Mouse (Mus musculus): ENCODE measurements at regions not wholly inside any gene's neighbourhood (a gene's known extent, or its start where the extent isn't known, plus 50 kb on each side); places are given as distances from the start of the nearest gene placed in this dataset.
"Not testable (repeated sequence)": the region's sequence is repeated elsewhere in the genome, so short reads cannot be mapped to it uniquely, and the experiment has no call there.

DNA sequence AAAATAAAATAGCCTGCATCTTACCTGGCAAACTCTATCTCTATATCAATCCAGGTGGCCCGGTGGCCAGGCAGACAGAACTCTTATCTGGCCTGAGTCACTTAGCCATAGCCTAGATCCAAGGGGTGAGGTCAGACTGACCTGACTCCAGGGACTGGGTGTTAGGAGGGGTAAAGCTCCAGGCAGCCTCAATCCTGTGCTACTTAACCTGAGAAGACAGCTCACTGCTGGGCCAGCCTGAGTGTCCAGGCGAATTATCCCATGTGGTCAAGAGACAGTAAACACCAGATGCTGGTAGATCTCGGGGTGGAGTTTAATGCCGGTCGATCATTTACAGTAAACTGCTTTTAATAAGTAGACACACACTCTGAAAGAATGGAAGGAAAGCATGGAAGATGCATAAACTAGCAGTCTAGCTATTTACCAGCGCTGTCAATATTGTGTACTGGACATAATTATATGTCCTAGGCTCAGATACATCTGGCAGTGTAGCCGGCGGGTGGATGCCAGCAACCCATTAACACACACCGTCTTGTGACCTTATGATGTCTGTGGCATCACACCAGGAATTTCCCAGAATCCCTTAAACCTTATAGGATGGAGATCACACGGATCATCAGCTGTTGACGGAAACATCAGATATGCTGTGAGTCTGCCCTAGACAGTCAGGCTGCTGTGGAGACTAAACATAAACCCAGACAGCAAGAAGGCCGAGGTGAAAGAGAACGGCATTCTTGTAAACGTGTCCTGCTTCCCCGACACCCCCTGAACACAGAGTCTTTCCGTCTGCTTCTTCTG, 153.9 kb upstream of the Ubl3 start:
- no peak for DNase-seq (ENCODE audit: low spot score in 2 of 2)

DNA sequence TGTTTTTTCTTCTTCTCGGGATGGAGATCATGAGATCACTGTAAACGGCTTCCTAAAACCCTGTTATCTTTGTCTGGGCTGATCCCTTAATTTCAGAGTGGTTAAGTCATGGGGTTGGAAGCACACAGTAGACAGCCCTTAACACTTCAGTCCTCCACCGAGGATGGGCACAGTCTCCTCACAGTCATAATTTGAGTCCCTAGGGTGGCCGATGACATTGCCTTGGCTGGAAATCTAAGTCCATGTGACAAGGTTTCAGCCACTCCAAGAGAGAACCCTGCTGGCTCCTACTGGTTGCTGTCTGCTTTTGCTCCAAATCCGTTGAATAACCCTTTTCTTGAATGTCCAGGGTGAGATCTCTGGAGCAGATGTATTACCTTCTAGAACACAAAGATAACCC, 152.2 kb upstream of the Ubl3 start:
- DNase-seq (ENCODE audit: low spot score in 2 of 2): no peak

DNA sequence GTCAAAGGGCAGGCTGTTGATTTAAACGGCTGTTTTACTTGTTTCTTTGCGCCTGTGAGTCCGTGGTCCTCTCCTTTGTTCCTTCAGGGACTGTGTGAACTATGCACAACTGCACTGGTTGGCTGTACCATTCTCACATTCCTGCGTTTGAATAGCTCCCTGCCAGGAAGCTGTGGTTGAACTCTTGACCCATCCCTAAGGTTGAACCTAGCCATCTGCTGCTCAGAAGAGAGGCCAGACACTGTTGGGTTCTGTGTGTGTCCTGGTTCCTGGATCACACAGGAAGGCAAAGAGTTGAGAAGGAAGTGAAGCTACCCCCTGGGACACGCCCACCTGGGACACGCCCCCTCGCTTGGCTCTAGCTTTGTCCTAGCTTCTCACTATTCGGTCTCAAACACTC, 149.3 kb upstream of the Ubl3 start:
- DNase-seq (ENCODE audit: low spot score in 2 of 2): no peak

GRCm38 (mm10) chr5:148701001-148701400, 148.4 kb upstream of the Ubl3 start:
- no peak for DNase-seq (ENCODE audit: low spot score in 2 of 2)

GRCm38 (mm10) chr5:148700240-148700639, 147.7 kb upstream of the Ubl3 start:
- no peak for DNase-seq (ENCODE audit: low spot score in 2 of 2)

- no peak for DNase-seq (ENCODE audit: low spot score in 2 of 2)
Measured at GRCm38 (mm10) chr5:148697631-148698368, 145.2 kb upstream of the Ubl3 start.

DNA sequence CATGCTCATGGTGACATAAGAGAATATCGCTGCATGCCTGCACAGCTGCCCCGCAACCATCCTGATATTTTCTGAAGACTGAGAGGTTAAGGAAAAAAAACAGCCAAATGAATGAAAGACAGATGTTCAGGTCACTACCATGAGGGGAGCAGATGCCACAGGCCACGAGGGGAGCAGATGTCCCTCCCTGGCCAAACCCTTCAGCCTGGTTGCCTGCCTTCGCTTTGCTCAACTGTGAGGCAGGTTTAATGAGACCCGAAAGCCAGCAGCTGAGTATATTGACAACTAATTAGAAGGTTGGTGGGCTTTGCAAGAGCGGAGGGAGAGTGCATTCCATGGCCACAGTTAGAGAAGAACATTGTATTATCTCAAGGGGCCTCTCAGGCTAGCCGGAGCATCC, 141.8 kb upstream of the Ubl3 start:
- no peak for DNase-seq (ENCODE audit: low spot score in 2 of 2)

DNA sequence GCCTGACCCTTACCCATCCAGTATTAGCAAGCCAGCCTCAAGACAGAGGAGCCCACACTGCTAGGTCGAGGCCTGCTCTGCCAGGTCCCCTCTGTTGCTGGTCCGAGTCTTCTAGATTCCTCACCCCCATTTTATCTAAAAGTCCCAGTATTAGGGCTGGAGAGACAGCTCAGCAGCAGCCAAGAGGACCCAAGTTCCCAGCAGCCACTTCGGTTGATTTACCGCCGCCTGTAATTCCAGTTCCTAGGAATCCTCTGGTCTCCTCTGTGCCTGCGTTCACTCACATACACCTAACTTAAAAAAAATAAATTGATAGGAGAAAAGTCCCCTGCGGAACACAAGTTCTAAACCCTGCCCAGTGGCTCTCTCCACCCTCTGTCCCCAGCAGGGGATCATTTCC, 138.9 kb upstream of the Ubl3 start:
- DNase-seq (ENCODE audit: low spot score in 2 of 2): no peak

DNA sequence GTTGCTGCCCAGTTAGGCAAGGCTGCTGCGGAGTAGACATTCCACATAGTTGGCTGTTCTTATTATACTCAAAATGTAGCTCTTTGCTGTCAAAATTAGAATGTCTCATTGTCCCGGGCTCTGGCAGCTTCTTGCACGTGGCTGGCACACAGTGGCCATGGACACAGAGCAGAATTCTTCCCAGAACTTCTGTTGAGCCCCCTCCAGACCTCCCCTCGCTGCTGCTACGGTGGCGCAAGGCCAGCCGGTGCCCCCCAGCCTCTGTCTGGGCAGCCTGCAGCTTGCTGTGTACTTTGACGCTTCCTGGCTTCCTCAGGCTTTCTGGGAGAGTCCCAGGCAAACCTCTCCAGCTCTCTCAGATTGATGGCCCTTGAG, 138.2 kb upstream of the Ubl3 start:
- no peak for DNase-seq (ENCODE audit: low spot score in 2 of 2)

DNA sequence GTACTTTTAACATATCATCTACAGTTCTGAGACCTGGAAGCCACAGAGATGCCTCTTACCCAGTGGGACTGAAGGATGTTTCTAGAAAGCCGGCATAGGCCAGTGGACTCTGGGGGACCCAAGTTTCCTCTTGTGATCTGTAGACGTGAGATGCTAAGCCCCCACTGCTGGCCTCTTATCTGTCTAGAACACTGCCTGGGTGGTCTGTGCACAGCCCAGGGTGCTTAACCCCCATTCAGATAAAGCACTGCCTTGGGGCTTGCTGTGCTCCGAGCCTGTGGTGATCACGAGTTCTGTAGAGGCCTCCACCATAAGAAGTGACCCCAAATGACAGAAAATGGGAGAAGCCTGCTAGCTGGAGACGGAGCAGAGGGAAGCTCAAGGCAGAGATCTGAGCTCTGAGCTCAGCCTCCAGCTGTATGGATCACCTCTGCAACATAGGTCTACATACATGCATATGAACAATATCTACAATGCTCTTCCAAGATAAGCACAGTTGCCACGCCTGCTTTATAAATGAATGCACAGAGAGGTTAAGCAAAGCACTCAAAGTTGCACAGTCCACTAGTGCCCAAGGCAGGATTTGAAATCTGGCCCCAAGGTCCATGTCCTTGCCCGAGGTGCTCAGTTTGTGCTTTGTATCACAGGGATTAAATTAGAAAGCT, 137.7 kb upstream of the Ubl3 start:
- no peak for DNase-seq (ENCODE audit: low spot score in 2 of 2)

DNA sequence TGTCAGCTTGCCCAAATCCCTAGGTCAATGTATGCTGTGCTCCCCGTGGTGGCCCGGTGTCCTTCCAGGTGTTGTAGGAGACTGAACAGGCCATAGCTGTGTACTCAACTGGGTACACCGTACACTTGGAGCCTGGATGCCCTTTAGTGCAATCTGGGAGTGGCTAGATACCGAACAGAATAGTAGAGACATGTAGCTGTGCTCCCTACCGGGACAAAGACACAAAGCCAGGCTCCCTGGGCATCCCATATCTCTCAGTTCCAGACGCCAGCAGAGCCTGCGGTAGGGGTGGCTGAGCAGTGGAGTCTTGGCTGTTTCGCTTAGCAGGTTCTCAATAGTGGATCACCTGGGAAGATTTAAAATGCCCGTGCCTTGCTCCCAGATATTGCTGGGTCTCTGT, 136.7 kb upstream of the Ubl3 start:
- no peak for DNase-seq (ENCODE audit: low spot score in 2 of 2)

- no peak for DNase-seq (ENCODE audit: low spot score in 2 of 2)
Measured at GRCm38 (mm10) chr5:148688501-148688900, 135.9 kb upstream of the Ubl3 start.

- DNase-seq (ENCODE audit: low spot score in 2 of 2): no peak
Measured at GRCm38 (mm10) chr5:148687827-148688226, 135.2 kb upstream of the Ubl3 start.

GRCm38 (mm10) chr5:148684216-148684615, 131.6 kb upstream of the Ubl3 start:
- DNase-seq (ENCODE audit: low spot score in 2 of 2): no peak

DNA sequence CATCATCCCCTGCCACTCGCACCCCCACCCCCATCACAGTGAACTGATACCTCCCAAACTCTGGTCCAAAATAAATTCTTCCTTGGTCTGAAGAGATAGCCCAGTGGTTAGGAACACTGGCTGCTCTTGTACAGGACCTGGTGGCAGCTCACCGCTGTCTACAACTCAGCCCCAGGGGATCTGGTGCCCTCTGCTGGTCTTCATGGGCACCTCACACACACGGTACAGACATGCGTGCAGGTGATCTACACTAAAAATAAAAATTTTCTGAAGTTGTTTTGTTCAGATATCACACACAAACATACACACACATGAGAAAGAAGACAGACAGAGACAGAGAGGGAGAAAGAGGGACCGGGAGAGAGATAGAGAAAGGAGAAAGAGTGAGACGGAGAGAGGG, 130.0 kb upstream of the Ubl3 start:
- no peak for DNase-seq (ENCODE audit: low spot score in 2 of 2)

DNA sequence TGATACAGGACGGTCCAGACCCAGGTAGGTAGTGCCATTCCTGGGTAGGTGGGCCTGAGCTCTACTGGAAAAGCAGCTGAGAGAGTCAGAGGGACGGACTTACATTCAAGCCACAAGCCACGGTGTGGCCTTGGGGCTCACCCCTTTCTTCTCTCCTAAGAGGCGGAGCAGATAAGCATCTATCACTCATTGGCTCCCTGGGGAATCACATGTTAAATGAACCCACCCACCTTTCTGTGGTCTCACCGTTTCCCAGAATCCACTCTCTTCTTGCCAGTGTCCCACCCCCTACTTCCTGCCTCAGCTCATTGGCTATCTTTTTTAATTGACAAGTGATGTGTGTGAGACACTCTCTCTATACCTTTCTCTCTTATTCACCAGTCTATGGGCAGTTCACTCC, 127.8 kb upstream of the Ubl3 start:
- DNase-seq (ENCODE audit: low spot score in 2 of 2): no peak

DNA sequence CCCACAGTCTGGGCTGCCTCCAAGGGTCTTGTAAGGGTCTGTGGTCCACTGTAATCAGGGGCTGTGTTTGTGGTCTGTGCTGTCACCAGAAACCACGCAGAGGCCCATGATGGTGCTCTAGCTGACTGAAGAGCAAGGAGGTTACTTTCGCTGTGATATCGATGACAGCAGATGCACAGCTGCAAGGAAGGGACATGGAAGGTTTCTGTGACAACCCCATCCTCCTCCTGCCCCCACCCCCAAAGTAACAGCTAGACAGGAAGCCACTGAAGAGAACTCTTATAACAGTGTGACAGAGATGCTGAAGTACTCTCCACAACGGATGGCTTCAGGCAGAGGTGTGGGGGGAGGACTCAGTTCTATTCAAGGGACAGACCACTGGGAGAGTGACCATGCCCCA, 127.0 kb upstream of the Ubl3 start:
- DNase-seq (ENCODE audit: low spot score in 2 of 2): no peak

DNA sequence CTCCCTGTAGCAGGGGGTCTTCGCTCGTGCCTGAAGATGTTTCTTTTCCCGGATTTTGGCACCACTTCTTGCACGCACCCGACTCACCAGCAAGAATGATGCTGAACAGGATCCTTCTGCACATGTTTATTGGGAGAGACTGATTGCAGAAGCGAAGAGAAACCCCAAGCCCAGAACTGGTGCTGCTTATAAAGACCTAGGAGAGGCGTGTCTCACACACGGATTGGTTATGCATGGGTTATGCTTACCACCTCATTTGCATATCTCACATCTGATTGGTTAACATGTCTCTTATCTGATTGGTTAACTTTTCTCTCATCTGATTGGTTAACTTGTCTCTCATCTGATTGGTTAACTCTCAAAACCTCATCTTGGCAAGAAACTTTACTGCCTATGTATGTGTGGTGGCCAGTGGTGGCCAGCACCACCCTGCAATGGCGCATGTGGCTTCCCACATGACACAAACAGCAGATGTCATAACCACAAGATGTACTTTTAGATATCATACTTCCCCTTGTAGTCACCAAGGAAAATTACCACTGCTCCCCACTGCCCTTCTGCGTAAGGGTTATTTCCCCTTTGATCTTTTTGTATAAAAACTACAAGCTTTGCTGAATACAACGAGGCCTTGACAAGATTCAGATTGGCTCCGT, 125.8 kb upstream of the Ubl3 start:
- not testable (repeated sequence) for DNase-seq (ENCODE audit: low spot score in 2 of 2)

DNA sequence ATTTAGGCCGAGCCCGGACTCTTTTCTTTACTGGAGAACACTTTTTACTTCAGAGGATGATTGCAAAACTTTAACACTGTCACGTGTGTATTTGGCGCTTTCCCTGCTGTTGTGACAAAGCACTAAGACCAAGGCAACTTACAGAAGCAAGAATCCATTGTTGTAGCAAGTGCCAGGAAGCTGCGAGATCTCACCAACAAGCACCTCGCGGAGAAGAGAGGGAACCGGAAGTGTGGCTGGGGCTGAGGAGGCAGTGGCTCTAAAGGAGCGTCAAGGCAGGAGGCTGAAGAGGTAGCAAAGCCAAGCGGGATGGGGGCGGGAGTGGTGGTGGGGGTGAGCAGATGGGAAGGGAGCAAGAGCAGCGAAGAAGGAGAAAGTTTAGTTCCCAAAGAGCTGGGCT, 121.7 kb upstream of the Ubl3 start:
- no peak for DNase-seq (ENCODE audit: low spot score in 2 of 2)

GRCm38 (mm10) chr5:148662281-148662741, 109.7 kb upstream of the Ubl3 start:
- DNase-seq (ENCODE audit: low spot score in 2 of 2): peak; percentile 47 to 50

DNA sequence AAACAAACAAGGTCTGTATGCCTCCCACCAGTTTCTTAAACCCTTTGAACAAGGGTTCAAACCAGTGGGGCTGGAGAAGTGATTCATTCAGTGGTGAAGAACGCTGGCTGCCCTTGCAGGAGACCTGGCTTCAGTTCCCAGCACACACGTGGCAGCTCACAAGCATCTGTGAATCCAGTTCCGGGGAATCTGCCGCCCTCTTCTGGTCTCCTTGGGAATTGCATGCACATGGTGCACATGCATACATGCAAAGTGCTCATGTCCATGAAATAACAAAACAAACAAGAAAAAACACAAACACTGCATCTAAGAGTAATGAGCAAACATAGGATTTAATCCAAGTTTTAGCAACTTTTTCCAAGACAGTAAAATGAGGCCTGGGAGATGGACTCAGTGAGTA, 108.5 kb upstream of the Ubl3 start:
- no peak for DNase-seq (ENCODE audit: low spot score in 2 of 2)

DNA sequence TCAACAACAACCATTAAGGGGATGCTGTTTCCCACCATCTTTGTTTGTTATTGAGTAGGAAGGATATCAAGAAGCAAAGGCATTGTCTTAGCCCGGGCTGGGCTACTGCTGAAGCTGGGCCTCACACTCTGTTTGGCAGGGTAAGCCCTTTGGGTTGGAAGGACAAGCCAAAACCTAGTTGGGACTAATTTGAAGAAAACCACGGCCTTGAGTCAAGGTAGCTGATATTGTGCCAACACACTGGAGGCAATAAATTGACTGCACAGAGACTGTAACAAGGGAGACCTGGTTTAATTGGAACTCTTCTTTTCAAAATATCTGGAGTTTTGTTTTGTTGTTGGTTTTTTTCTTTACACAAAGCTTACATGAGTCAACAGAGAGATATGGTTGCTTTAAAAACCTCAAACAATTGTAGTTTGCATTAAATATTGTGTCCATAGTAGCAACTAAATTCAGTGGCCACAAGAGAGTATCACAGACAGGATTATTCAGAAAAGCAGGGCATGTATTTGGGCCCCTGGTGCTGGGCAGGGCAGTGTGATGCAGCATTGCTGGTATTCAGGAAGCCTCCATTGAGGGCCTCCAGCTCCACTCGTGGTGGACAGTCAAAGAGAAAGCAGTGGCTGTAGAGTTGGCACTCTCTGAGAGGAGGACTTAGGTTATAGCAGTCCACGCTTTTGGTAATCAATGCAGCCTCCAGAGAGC, 105.5 kb upstream of the Ubl3 start:
- DNase-seq (ENCODE audit: low spot score in 2 of 2): no peak

Data from right cerebral cortex, adult 2 months (tissue).